Mouse (Mus musculus): Measurements from ENCODE around the gene Xrcc1. TPM values are rescaled to one million over a fixed set of nuclear protein-coding genes. Genes with fewer than 3 reads are reported as not detected.

The Xrcc1 gene
- total RNA-seq, 2 experiments from 2014 or later = 17.1 to 21.4 TPM

Other genes starting within 250 kb of the Xrcc1 start
- gene Zfp61, start 245.1 kb upstream of the Xrcc1 start, total RNA-seq (2021) = 1 to 10 TPM; 2.5 to 2.7 TPM
- 1 to 10 TPM; 1.5 to 1.9 TPM for gene Zfp94, start 229.6 kb upstream of the Xrcc1 start, total RNA-seq (2021)
- not detected for gene Tescl, start 212.4 kb upstream of the Xrcc1 start, total RNA-seq (2021)
- not detected for gene Lypd5, start 197.1 kb upstream of the Xrcc1 start, total RNA-seq (2021)
- gene Kcnn4, start 176.0 kb upstream of the Xrcc1 start, total RNA-seq (2021) = 1 to 10 TPM in 1 of 2 experiments, under 1 TPM in 1; 0.42 to 1.2 TPM
- 10 to 100 TPM in 1 of 2 experiments, 1 to 10 TPM in 1; 9.8 to 11.5 TPM for gene Smg9, start 146.7 kb upstream of the Xrcc1 start, total RNA-seq (2021)
- gene Irgc1, start 94.0 kb upstream of the Xrcc1 start, total RNA-seq (2021) = not detected
- under 1 TPM; 0.61 to 0.64 TPM for gene Plaur, start 83.8 kb upstream of the Xrcc1 start, total RNA-seq (2021)
- 1 to 10 TPM; 2.7 to 4.6 TPM for gene Cadm4, start 64.3 kb upstream of the Xrcc1 start, total RNA-seq (2021)
- 1 to 10 TPM; 4.3 to 5.9 TPM for gene Zfp428, start 39.3 kb upstream of the Xrcc1 start, total RNA-seq (2021)
- not detected for gene AC161166.1, start 33.8 kb upstream of the Xrcc1 start, total RNA-seq (2021)
- 10 to 100 TPM; 10.7 to 10.9 TPM for gene Irgq, start 15.6 kb upstream of the Xrcc1 start, total RNA-seq (2021)
- gene Pinlyp, start 171 bp upstream of the Xrcc1 start, total RNA-seq (2021) = not detected
- gene Ethe1, start 41.3 kb downstream of the Xrcc1 start, total RNA-seq (2021) = 10 to 100 TPM; 23.0 to 24.2 TPM
- gene Zfp575, start 41.4 kb downstream of the Xrcc1 start, total RNA-seq (2021) = under 1 TPM in 1 of 2 experiments, not detected in 1; 0.18 TPM
- gene Phldb3, start 64.5 kb downstream of the Xrcc1 start, total RNA-seq (2021) = under 1 TPM; 0.30 to 0.66 TPM
- gene Lypd3, start 90.3 kb downstream of the Xrcc1 start, total RNA-seq (2021) = not detected
- not detected for gene Tex101, start 130.4 kb downstream of the Xrcc1 start, total RNA-seq (2021)
- gene BC049730, start 163.0 kb downstream of the Xrcc1 start, total RNA-seq (2021) = not detected
- gene Gm4763, start 180.6 kb downstream of the Xrcc1 start, total RNA-seq (2021) = not detected
- gene Cd177, start 214.0 kb downstream of the Xrcc1 start, total RNA-seq (2021) = not detected
- gene Ceacam10, start 230.9 kb downstream of the Xrcc1 start, total RNA-seq (2021) = not detected

All from gastrocnemius, postnatal 36 days (tissue).